Mouse (Mus musculus): ENCODE measurements around the gene Pdzd3. TPM values are rescaled to one million over a fixed set of nuclear protein-coding genes. Genes with fewer than 3 reads are reported as not detected.
A peak's percentile ranks its signal among the peaks of the same experiment; 100 is the strongest.

The Pdzd3 gene
- total RNA-seq, 2 experiments from 2014 or later = not detected

GRCm38 (mm10) chr9:44254508-44255135 is 3.4 kb upstream of the Pdzd3 start:
- ATAC-seq (replicated peaks; ENCODE audit: poor library complexity, severe bottlenecking) = no peak

DNA sequence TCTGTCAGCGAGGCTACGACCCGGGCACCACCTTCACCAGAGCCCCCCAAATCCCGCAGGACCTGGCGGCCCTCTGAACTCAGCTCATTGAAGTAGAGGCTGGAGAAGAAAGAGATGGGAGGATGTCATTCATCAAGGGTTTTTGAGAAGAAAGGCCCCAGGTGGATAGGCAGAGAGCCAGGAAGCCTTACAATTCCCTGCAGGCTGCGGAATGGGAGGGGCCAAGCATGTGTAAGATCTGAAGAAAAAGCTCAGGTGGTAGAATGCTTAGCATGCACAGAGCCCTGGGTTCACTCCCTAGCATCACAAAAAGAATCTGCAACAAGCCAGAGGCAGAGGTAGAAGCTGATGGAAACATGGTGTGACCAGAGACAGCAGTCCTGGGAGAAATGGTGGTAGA is 2.2 kb upstream of the Pdzd3 start:
- no peak for ATAC-seq (replicated peaks; ENCODE audit: poor library complexity, severe bottlenecking)

DNA sequence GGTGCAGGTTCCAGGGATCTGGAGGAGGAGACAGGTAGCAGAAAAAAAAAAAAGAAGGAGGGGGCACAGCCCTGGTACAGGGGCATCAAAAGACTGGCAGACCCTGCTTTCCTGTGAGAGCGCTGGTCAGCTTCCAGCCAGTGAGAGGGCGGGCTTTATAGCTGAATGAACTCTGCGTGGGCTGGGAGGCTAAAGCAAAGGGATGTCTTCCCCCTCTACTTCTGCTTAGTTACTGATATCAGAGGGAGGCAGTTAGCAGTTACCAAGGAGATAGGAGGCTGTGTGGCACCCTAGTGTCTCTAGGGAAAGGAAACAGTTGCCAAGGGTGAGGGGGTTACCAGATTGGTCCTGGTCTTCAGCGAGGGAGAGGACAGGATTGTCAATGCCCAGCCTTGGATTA is 826 bp downstream of the Pdzd3 start:
- ATAC-seq (replicated peaks; ENCODE audit: poor library complexity, severe bottlenecking) = no peak

- ATAC-seq (replicated peaks; ENCODE audit: poor library complexity, severe bottlenecking) = peak; percentile 85
Measured at GRCm38 (mm10) chr9:44249181-44250146, 1.8 kb downstream of the Pdzd3 start.

DNA sequence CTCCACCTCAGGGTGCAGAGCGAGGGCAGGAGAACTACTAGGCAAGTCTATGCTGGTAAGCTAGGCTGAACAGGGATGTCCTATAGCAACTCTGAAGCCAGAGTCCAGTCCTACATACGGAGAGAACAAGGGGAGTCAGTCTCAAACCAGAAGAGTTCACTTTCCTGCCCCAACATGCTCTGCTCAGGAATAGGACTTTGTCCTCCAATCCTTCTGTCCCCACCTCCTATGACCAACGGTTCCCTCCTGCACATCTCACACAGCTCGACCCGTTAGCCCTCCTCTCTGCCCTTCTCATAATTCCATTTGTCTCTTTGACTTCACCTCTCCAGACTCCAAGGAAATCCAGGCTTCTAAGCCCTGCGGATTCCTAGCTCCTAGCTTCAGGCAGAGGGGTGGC is 3.4 kb downstream of the Pdzd3 start:
- ATAC-seq (replicated peaks; ENCODE audit: poor library complexity, severe bottlenecking) = no peak

DNA sequence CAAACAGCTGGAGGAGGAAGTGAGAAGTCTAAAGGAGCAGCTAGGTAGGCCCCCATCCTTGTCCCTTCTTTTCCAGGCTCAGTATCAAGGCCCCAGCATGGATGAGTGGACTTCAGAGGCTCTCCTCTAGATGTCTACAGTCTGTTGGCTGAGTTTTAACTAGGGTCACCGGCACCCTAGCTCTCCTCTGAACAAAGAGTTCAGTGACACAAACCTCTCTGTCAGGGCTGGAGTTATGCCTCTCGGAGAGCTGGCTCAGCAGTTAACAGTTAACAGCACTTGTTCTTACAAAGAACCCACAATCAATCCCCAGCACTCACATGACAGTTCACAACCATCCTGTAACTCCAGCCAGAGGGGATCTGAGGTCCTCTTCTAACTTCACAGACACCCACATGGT is 7.7 kb downstream of the Pdzd3 start:
- no peak for ATAC-seq (replicated peaks; ENCODE audit: poor library complexity, severe bottlenecking)

DNA sequence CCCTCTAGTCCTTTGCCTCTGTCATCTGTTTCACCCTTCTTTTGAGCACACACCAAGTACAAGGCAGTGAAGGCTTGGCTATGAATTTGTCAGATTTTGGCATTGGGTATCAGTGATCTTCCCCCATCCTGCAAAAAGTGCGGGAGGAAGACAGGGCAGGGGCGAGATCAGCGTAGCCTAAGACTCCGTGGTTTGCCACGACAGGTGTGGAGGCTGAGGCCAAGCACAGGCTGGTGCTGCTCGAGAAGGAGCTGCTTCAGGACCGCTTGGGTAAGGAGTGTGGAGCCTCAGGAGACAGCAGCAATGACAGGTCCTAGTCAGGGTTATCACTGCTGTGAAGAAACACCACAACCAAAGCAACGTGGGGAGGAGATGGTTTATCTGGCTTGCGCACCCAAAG is 9.9 kb downstream of the Pdzd3 start:
- no peak for ATAC-seq (replicated peaks; ENCODE audit: poor library complexity, severe bottlenecking)

DNA sequence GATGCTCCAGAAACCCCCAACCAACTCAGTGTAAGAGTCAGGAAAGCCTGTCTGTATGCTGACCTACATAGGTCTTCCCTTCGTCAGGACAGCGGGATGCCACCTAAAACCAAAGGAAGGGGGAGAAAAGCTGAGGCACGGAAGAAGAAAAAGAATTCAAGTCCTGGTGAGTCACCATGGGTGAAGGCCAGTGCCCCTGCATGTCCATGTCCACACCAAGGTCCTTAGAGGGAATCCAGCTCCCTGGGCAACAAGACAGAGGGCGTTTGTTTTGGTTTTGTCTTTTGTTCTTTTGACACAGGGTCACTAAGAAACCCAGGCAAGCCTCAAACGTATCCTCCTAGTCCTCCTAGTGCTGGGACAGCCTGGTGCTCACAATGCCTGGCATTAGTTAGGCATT is 10.4 kb downstream of the Pdzd3 start:
- no peak for ATAC-seq (replicated peaks; ENCODE audit: poor library complexity, severe bottlenecking)

DNA sequence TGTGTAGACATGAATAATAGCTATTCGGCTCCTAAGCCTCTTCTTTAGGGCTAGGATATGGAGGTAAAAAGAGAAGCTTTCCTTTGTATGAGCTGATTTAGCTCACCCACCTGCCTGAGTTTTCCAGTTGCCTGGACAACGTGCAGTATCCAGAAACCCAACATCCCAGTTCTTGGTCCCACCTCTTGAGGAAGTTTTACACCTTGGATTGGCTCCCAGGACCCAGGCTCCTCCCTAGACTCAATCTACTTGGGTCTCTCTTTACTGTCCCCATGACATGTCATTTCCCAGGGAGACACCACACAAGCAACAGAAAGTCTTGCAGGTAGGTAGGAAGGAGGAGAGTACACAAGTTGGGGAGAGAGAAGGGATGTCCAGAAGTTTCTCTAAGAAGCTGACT is 10.9 kb downstream of the Pdzd3 start, which contains the start of gene Ccdc153:
TSS of gene Ccdc153 (plus strand) at position 278 of the 400 bp plus-strand sequence.
- ATAC-seq (replicated peaks; ENCODE audit: poor library complexity, severe bottlenecking) = no peak

DNA sequence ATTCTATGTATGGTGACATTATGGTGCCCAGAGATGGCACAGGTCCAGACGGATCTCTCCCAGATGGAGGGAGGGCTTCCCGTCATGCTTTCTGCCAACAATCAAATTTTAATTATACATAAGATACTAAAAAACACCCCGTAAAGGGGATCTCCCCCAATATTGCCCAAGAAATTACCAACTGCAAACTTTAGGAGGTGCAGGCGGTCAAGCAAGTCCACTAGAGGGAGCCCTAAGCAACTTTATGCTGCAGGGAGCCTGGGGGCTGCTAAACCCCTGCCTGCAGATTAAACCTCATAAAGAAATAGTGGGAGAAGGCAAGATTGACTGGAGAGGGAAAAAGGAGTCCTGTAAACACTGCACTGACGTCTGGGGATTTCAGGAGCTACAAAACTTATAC is 11.8 kb downstream of the Pdzd3 start:
- ATAC-seq (replicated peaks; ENCODE audit: poor library complexity, severe bottlenecking) = peak; percentile 63

- ATAC-seq (replicated peaks; ENCODE audit: poor library complexity, severe bottlenecking) = no peak
Measured at GRCm38 (mm10) chr9:44238501-44239190, 12.6 kb downstream of the Pdzd3 start.

GRCm38 (mm10) chr9:44237128-44237527 is 14.1 kb downstream of the Pdzd3 start:
- ATAC-seq (replicated peaks; ENCODE audit: poor library complexity, severe bottlenecking) = no peak

DNA sequence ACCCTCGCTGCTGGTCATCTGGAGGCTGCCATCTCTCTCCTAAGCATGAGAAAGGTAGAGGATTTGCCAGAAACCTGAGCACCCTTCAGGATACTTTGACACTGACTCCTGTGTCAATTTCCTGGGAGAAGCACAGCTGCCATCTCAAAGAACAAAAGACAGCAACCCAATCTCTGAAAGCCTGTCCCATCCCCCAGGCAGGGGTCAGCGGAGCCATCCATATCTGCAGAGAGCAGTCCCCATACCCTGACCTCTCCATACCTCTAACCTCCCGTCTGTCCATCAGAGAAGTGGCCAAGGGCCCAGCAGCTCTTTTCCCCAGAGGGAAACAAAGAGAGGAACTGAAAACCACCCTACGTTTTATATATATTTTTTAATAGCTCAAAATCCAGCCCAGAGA is 14.7 kb downstream of the Pdzd3 start:
- no peak for ATAC-seq (replicated peaks; ENCODE audit: poor library complexity, severe bottlenecking)

GRCm38 (mm10) chr9:44234479-44235427 is 16.5 kb downstream of the Pdzd3 start:
- ATAC-seq (replicated peaks; ENCODE audit: poor library complexity, severe bottlenecking) = peak; percentile 55

GRCm38 (mm10) chr9:44233802-44234478 is 17.3 kb downstream of the Pdzd3 start, which contains the start of gene Cbl:
Gene Cbl (minus strand): TSS chr9:44234049.
- ATAC-seq (replicated peaks; ENCODE audit: poor library complexity, severe bottlenecking) = peak; percentile 74

GRCm38 (mm10) chr9:44233021-44233801 is 18.1 kb downstream of the Pdzd3 start:
- peak; percentile 6 for ATAC-seq (replicated peaks; ENCODE audit: poor library complexity, severe bottlenecking)

GRCm38 (mm10) chr9:44231609-44232008 is 19.7 kb downstream of the Pdzd3 start:
- peak; percentile 14; the same call in 1 of the 2 replicates for ATAC-seq (replicated peaks; ENCODE audit: poor library complexity, severe bottlenecking)

- peak; percentile 52 for ATAC-seq (replicated peaks; ENCODE audit: poor library complexity, severe bottlenecking)
Measured at GRCm38 (mm10) chr9:44225993-44226392, 25.3 kb downstream of the Pdzd3 start.
